Mouse (Mus musculus) gastrocnemius, adult 18-20 months (tissue): ENCODE measurements around the gene Nbea. TPM values are rescaled to one million over a fixed set of nuclear protein-coding genes. Genes with fewer than 3 reads are reported as not detected.
"Not testable (repeated sequence)": the region's sequence is repeated elsewhere in the genome, so short reads cannot be mapped to it uniquely, and the experiment has no call there.

Experiments used
- DNase-seq: peaks from one replicate; pipeline ENCODE4 v3.0.0; 2021; ENCODE audit warnings: low spot score
- total RNA-seq, 2 experiments: library from RNA; stranded (reverse); gene quantifications; 2 replicates each; pipeline ENCODE4 v1.2.3; 2021

Nbea gene
- total RNA-seq, 2 experiments from 2014 or later, result 3.7 to 4.9 TPM

DNA sequence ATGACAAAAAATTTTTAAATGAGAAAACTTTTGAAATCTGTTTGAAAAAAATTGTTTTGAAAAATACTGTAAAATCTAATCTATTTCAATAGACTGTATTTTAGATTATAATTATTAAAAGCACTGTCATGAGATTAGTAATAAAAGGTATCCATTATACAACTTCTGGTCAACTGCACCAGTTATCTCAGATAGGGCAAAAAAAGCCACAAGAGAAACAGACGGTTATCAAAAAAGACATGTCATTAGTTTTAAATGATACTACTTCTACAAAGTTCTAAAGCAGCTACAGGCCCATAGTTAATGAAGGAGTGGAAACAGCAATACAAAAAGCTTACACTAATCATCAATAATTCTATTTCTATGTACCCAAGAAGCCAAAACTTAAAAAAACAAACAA lies 144.0 kb downstream of the Nbea start:
- no peak for DNase-seq

GRCm38 (mm10) chr3:56034596-56034995 lies 148.9 kb downstream of the Nbea start:
- DNase-seq, result no peak

DNA sequence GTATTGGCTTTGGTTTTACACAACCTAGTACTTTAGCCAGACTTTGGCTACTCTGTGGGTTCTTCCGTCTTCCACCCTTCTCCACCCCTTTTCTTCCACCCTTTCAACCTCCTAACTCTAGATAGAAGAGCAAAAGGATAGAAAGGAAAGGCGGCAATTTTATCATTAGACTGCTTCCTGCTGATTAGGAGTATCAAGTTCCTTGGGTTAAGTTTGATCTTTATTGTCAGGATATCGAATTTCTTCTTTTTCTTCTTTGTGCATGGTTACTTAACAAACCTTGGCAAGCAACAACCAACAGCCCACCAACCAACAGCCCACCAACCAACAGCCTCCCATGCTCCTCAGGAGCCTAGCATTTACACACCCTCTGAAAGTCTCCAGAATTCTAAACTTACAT lies 165.0 kb downstream of the Nbea start:
- DNase-seq, result no peak

GRCm38 (mm10) chr3:56011132-56011531 lies 172.4 kb downstream of the Nbea start:
- DNase-seq, result no peak

- peak; percentile 38 for DNase-seq
Observed at GRCm38 (mm10) chr3:56007991-56008390, 175.5 kb downstream of the Nbea start.

GRCm38 (mm10) chr3:56000259-56000658 lies 183.2 kb downstream of the Nbea start:
- DNase-seq, result peak; percentile 13

DNA sequence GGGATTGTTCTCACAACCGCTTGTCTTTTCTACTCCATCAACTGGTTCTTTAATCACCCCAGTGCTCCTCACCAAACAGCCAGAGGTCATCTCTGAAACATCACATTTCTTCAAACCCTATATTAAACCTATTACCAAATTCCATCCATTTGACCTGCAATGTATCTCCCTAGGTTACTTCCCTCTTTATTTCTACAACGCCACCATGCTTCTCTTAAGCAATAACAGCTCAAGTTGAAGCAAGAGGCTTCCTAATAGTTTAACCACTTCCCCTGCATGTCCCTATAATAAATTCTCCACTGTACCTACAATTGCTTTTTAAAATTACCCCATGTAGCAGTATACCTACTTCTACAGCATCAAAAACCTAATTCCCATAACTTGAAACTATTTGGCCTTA lies 205.1 kb downstream of the Nbea start:
- no peak for DNase-seq

DNA sequence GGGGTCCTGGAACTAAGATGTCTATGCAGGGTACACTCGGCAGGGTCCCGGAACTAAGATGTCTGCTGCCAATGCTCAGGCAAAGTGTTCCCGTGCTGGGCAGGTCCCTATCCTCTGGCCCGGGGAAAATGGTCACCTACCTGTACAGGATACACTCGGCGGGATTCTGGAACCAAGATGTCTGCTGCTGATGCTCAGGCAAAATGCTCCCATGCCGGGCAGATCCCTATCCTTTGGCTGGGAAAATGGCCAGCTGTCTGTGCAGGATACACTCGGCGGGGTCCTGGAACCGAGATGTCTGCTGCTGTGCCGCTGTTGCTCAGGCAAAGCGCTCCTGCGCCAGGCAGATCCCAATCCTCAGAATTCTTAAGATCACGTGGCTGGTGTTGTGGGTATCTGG lies 206.5 kb downstream of the Nbea start:
- DNase-seq, result not testable (repeated sequence)

DNA sequence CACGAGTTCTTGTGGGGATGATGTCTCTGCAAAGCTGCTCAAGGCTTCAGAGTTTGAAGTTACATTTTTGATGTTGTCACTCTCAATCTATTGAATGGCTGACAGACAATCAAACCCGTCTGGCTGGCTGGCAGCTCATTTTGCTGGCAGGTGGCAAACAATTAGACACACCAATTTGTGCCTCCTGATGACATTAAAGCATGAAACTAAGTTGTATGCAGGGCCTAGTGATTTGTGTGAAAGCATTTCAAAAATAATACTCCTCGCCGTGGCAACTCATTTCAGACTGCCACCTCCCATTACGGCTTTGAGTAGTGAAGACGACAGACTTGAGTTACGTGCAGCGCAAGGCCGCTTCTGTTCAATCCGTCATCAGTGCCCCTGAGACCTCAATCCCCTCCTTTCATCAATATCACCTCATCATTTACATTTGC lies 217.8 kb downstream of the Nbea start:
- DNase-seq, result no peak

DNA sequence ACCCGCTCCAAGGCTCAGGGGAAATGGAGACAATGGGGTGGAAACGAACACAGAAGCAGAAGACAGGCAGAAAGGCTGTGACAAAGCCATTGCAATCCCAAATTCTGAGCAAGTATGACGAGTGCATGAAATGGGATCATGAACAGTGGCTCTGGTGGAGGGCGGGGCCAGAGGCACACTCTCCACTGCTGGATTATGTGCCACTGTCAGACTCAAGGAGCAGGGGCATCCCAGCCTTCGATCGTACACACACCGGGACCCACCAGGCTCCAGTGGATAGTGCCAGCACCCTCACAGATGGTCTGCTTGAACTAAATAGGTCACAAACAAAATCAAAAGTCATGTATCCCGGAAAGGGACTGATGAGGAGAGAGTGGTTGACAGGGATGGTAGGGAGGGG lies 220.5 kb downstream of the Nbea start:
- no peak for DNase-seq

- no peak for DNase-seq
Observed at GRCm38 (mm10) chr3:55949994-55950393, 233.5 kb downstream of the Nbea start.

GRCm38 (mm10) chr3:55949148-55949547 lies 234.4 kb downstream of the Nbea start:
- DNase-seq, result no peak

DNA sequence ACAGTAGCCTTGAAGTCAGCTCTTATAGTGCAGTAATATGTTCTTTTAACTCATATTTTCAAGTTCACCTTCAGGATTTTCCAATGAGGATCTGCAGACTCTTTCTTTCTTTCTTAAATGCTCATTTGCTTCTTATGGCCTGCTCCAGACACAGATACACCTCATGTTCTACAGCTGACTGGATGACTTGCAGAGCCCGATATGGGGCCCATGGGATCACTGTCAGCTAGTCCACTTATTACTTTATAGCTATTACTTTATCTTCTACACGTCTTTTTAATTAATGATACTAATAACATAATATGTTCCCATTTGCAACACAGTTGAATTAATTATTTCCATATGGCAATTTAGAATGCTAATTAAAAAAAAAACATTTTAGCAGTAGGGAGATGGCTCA lies 256.2 kb downstream of the Nbea start:
- DNase-seq, result no peak

DNA sequence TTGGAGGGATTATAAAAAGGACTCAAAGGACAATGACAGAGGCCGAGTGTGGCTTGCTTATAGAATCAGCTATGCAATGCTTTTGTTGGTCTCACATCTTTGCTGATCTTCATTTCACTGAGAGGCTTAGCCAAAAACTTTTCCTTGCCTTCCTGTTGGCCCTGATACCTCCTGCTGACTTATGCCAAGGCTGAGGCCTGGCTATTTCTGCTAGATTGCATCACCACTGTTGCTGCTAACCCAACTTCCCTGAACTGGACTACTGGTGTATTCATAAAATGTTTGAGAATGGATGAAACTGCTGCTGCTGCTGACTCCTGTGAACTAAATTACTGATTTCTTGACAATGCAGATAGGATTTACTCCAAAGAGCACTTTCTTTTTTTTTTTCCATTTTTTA lies 274.2 kb downstream of the Nbea start:
- DNase-seq, result peak; percentile 12

DNA sequence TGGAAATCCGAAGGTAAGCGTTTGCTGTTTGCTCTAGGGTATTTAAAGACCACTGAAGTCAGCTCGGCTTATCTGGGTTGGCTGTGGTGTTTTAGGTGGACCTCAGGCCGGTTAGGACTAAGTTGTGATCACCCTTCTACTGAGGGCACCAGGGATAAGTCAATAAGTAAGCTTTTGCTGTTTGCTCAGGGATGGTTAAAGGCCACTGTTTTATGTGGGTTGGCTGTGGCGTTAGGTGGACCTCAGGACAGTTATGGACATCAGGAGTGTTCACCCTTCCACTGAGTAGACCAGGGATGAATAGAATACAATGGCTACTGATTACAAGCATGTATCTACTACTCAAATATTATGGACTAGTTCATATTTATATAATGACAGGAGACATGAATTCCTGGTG lies 292.9 kb downstream of the Nbea start:
- no peak for DNase-seq

GRCm38 (mm10) chr3:55889227-55889626 lies 294.3 kb downstream of the Nbea start:
- no peak for DNase-seq

DNA sequence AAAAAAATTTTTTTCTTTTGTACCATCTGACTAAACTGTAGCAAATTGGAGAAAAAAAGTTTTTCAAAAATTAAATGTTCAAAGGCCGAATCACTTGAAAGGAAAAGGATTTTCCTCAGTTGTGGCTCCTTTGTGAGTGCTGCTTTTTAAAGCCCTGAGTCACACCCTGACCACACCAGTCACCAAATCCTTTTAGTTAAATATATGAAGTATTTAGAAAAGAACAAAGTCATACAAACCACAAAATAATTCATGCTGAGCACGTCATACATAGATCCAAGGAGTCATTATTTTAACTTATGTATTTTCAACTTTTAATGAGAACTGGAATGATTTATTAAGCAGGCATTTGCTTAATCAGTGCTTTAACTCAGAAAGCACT lies 295.7 kb downstream of the Nbea start:
- DNase-seq, result no peak

DNA sequence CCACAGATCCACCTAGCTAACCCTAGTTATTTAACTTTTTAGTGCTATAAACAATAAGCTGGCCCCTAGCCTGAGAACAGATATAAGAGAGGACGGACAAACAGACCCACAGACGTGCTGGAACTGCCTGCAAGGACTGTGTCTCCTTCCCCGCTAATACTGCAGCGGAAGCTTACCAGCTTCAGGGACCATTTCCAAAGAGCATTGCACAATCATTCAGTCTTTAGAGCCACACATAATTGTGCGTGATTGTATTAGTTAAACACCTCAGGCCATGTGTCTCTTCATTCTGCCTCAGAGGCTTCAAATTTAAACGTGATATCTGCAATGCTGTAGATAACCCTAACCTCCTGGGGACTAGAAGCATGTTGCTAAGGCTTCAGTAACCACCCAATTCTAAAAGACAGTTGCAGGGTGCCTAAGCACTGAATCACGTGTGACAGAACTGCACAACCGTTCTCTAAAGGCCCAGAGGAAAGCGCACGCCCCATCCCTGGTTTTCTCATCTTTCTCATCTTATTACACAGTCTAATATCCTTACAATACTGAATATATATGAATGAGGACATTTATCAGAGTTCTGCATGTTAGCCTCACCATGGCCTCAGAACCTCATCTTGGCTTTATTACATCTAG lies 296.2 kb downstream of the Nbea start:
- DNase-seq, result peak; percentile 20

- no peak for DNase-seq
Observed at GRCm38 (mm10) chr3:55872944-55873924, 310.3 kb downstream of the Nbea start.

DNA sequence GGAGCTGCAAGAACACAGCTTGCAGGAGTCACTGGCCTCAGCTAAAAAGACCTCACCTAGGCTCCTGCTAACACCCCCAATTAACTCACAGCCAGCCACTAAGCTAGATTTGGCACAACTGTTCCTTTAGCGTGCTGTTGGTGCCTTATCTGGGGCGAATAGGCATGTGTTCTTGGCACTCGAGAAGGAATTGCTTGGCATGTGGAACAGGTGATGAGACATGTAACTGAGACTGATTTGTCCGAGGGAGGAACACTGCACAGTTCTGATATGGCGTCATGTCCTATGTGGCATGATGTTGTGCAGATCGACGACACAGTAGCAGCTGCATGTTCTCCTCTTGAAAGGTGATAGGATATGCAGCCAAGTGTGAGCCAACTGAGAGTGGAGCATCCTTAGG lies 331.0 kb downstream of the Nbea start:
- DNase-seq, result no peak

DNA sequence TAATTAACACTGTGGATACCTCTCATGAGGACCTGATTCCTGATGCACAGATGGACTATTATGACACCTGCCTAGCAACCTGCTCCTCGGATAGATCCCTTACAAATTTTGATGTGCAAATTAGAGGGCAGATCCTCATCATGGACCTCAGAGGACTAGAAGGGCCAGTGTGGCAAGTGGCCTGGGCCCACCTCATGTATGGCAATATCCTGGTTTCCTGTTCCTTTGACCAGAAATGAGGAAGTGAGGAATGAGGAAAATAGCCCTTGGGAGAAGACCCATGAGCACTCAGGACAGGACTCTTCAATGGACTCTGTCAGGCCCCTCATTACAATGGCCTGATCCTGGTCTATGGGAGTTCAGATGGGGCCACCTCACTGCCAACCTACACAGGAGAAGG lies 336.4 kb downstream of the Nbea start:
- no peak for DNase-seq

DNA sequence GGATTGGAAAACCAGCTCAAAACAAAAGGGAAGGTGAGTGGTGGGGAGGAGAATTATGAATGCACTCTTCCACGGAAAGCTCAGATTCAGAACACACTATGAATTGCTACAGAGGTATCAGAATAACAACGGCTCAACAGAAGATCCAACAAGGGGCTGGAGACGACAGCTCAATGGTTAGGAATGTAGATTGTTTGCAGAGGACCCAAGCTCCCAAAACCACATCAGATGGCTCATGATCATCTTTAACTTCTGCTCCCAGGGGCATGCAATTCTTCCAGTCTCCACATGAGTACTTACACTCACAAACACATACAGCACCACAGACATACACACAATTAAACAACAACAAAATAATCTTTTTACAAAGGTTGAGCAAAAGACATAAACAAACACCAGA lies 346.3 kb downstream of the Nbea start:
- no peak for DNase-seq

- DNase-seq, result no peak
Observed at GRCm38 (mm10) chr3:55835207-55835606, 348.3 kb downstream of the Nbea start.
